Mouse (Mus musculus): Measurements from ENCODE around the gene Rab8a. TPM values are rescaled to one million over a fixed set of nuclear protein-coding genes. Genes with fewer than 3 reads are reported as not detected.
A peak's percentile ranks its signal among the peaks of the same experiment; 100 is the strongest.
"Not testable (repeated sequence)": the region's sequence is repeated elsewhere in the genome, so short reads cannot be mapped to it uniquely, and the experiment has no call there.

Rab8a gene
- total RNA-seq (2014; rRNA removed; ENCODE audit: low replicate concordance) = 32.2 and 33.9 TPM in 2 replicates
- 50.8 and 51.2 TPM in 2 replicates for polyA plus RNA-seq (2015; fragmentation: Nextera tagmentation; extraction: Ambion mirVana)

- peak within 1 kb of the TSS; percentile 93 for H3K9ac ChIP-seq (replicated peaks; ENCODE audit: low read depth, low read length)
- DNase-seq (ENCODE audit: low spot score) = peak; percentile 100
- H3K4me2 ChIP-seq (ENCODE audit: low read depth, low read length) = peak within 1 kb of the TSS; percentile 89
- H3K4me3 ChIP-seq (ENCODE audit: low read depth, low read length) = peak within 1 kb of the TSS; percentile 83
- H3K9me3 ChIP-seq (replicated peaks; ENCODE audit: control insufficient read depth, low read length) = no peaks in the 10 kb centered on the region
- H3K27me3 ChIP-seq (ENCODE audit: control insufficient read depth, insufficient read depth, low read length) = no peaks in the 10 kb centered on the region
- no peaks in the 10 kb centered on the region for H3K36me3 ChIP-seq (replicated peaks; ENCODE audit: control insufficient read depth, insufficient read depth, low read length)
- WGBS = under 1% methylated on average over 82 of the region's 82 CpGs
- peaks cover 16% of the 10 kb centered on the region for H3K4me1 ChIP-seq (ENCODE audit: control insufficient read depth, insufficient read depth)
- ATAC-seq (ENCODE audit: insufficient read depth, low read depth) = peak; percentile 97
- peak within 1 kb of the TSS; percentile 81 for H3K27ac ChIP-seq (ENCODE audit: low read depth)
- TF ChIP-seq EP300 (IDR thresholded peaks at IDR 0.05; ENCODE audit: low read depth) (peak; percentile 77; the same call in 1 of the 2 replicates), CTCF (IDR thresholded peaks at IDR 0.05; ENCODE audit: low read depth) (no peak)
These were observed at the start of gene Rab8a for GRCm38 (mm10) chr8:72160707-72161697. Gene Rab8a, plus strand, starts transcription at chr8:72161200.

DNA sequence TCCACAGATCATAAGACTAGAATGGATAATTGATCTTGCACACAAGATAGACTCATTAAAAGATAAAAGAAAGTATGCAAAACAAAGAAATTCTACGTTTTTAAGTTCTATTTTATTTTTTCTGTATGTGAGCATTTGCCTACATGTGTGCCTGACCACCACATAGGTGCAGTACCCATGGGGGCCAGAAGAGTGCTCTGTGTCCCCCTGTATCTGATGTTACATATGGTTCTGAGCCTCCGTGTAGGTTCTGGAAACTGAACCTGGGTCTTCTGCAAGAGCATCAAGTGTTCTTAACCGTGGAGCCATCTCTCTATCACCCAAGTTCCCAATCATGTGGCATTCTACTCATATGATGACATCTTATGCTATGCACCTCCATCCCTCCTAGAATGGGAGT, 48.5 kb upstream of the Rab8a start:
- Histone ChIP-seq H3K9ac (replicated peaks; ENCODE audit: low read depth, low read length) (no peak overlapping the region), H3K36me3 (replicated peaks; ENCODE audit: control insufficient read depth, insufficient read depth, low read length) (no peaks in the 10 kb centered on the region), H3K27me3 (ENCODE audit: control insufficient read depth, insufficient read depth, low read length) (no peaks in the 10 kb centered on the region), H3K4me3 (ENCODE audit: low read depth, low read length) (no peak overlapping the region), H3K4me2 (ENCODE audit: low read depth, low read length) (no peak overlapping the region), H3K4me1 (ENCODE audit: control insufficient read depth, insufficient read depth) (no peaks in the 10 kb centered on the region), H3K27ac (ENCODE audit: low read depth) (no peak overlapping the region), H3K9me3 (replicated peaks; ENCODE audit: control insufficient read depth, low read length) (no peaks in the 10 kb centered on the region)
- WGBS = 50% methylated on average over 3 of the region's 3 CpGs
- no peak for DNase-seq (ENCODE audit: low spot score)
- ATAC-seq (ENCODE audit: insufficient read depth, low read depth) = no peak
- TF ChIP-seq EP300 (IDR thresholded peaks at IDR 0.05; ENCODE audit: low read depth) = no peak
- no peak for TF ChIP-seq CTCF (IDR thresholded peaks at IDR 0.05; ENCODE audit: low read depth)

- no peaks in the 10 kb centered on the region for H3K36me3 ChIP-seq (replicated peaks; ENCODE audit: control insufficient read depth, insufficient read depth, low read length)
- no peak overlapping the region for H3K4me2 ChIP-seq (ENCODE audit: low read depth, low read length)
- TF ChIP-seq EP300 (IDR thresholded peaks at IDR 0.05; ENCODE audit: low read depth) (no peak), CTCF (IDR thresholded peaks at IDR 0.05; ENCODE audit: low read depth) (no peak)
- H3K27me3 ChIP-seq (ENCODE audit: control insufficient read depth, insufficient read depth, low read length) = no peaks in the 10 kb centered on the region
- no peaks in the 10 kb centered on the region for H3K9me3 ChIP-seq (replicated peaks; ENCODE audit: control insufficient read depth, low read length)
- H3K4me1 ChIP-seq (ENCODE audit: control insufficient read depth, insufficient read depth) = no peaks in the 10 kb centered on the region
- 86% methylated on average over 2 of the region's 2 CpGs for WGBS
- ATAC-seq (ENCODE audit: insufficient read depth, low read depth) (no peak), DNase-seq (ENCODE audit: low spot score) (no peak)
- no peak overlapping the region for H3K27ac ChIP-seq (ENCODE audit: low read depth)
- H3K4me3 ChIP-seq (ENCODE audit: low read depth, low read length) = no peak overlapping the region
- no peak overlapping the region for H3K9ac ChIP-seq (replicated peaks; ENCODE audit: low read depth, low read length)
These were observed 45.8 kb upstream of the Rab8a start for GRCm38 (mm10) chr8:72115202-72115601.

DNA sequence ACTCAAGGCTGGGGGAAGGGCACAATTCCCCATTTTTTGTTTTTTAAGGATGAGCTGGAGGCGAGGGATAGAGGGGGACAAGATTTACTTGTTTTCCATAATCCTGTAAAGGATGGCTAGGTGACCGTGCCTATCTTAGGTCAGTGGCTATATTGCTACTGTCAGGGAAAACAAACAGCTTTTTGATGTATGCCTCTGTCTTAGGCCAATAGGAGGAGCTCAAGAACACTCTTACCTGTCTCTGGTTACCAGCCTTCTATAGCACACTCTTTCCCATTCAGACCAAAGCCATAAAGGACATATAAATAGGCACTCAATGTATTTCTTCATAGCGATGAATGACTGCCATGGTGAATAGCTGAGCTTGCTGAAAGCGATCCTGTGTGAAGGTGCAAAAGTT, 42.4 kb upstream of the Rab8a start:
- H3K4me1 ChIP-seq (ENCODE audit: control insufficient read depth, insufficient read depth) = no peaks in the 10 kb centered on the region
- no peaks in the 10 kb centered on the region for H3K36me3 ChIP-seq (replicated peaks; ENCODE audit: control insufficient read depth, insufficient read depth, low read length)
- no peak overlapping the region for H3K4me2 ChIP-seq (ENCODE audit: low read depth, low read length)
- TF ChIP-seq CTCF (IDR thresholded peaks at IDR 0.05; ENCODE audit: low read depth) (no peak), EP300 (IDR thresholded peaks at IDR 0.05; ENCODE audit: low read depth) (no peak)
- H3K9me3 ChIP-seq (replicated peaks; ENCODE audit: control insufficient read depth, low read length) = no peaks in the 10 kb centered on the region
- H3K4me3 ChIP-seq (ENCODE audit: low read depth, low read length) = no peak overlapping the region
- no peak overlapping the region for H3K9ac ChIP-seq (replicated peaks; ENCODE audit: low read depth, low read length)
- DNase-seq (ENCODE audit: low spot score) (no peak), ATAC-seq (ENCODE audit: insufficient read depth, low read depth) (no peak)
- WGBS = 31% methylated on average over 4 of the region's 4 CpGs
- no peaks in the 10 kb centered on the region for H3K27me3 ChIP-seq (ENCODE audit: control insufficient read depth, insufficient read depth, low read length)
- no peak overlapping the region for H3K27ac ChIP-seq (ENCODE audit: low read depth)

GRCm38 (mm10) chr8:72121486-72121885, 39.5 kb upstream of the Rab8a start:
- H3K4me1 ChIP-seq (ENCODE audit: control insufficient read depth, insufficient read depth); H3K27me3 ChIP-seq (ENCODE audit: control insufficient read depth, insufficient read depth, low read length); ATAC-seq (ENCODE audit: insufficient read depth, low read depth); H3K9me3 ChIP-seq (replicated peaks; ENCODE audit: control insufficient read depth, low read length); H3K4me3 ChIP-seq (ENCODE audit: low read depth, low read length); H3K4me2 ChIP-seq (ENCODE audit: low read depth, low read length); DNase-seq (ENCODE audit: low spot score); H3K36me3 ChIP-seq (replicated peaks; ENCODE audit: control insufficient read depth, insufficient read depth, low read length); H3K9ac ChIP-seq (replicated peaks; ENCODE audit: low read depth, low read length); H3K27ac ChIP-seq (ENCODE audit: low read depth): not testable (repeated sequence)
- WGBS = 64% methylated on average over 3 of the region's 3 CpGs

Data from heart, postnatal 0 days (tissue).